15 mouse cellular contexts compared by ENCODE assay signal in genomic region chr12:99741631-99742030, GRCm38 (mm10).
A peak's percentile ranks its signal among the peaks of the same experiment; 100 is the strongest.
DNase-seq lines count a peak whose midpoint lies in the region; ATAC-seq and TF ChIP-seq lines count a peak whose summit lies in the region.
"Had no signal": no experiment of that assay in that cellular context is flagged by ENCODE, and none has a peak within 500 bp of the region (broad histone marks: within the 10 kb centered on the region; RNA-seq: fewer than 3 reads in every experiment).

No protein-coding gene starts in this region.

- WGBS in heart, embryonic 10.5 days: 69% methylated on average over 8 of the region's 8 CpGs
- WGBS in heart, embryonic 11.5 days (ENCODE audit: insufficient replicate concordance): 70% methylated on average over 8 of the region's 8 CpGs
- WGBS in midbrain, postnatal 0 days: 88% methylated on average over 8 of the region's 8 CpGs
- WGBS in midbrain, embryonic 11.5 days: 90% methylated on average over 8 of the region's 8 CpGs
- WGBS in cerebellum, adult 2 months: 89% methylated on average over 8 of the region's 8 CpGs
- 67% methylated on average over 8 of the region's 8 CpGs for WGBS in intestine, embryonic 16.5 days

- no peak overlapping the region for H3K4me3 ChIP-seq in heart, embryonic 10.5 days
- H3K4me3 ChIP-seq in heart, embryonic 11.5 days (ENCODE audit: low read depth, low read length): no peak overlapping the region
- no peak overlapping the region for H3K4me3 ChIP-seq in midbrain, postnatal 0 days (ENCODE audit: low read depth, low read length)
- H3K4me3 ChIP-seq in midbrain, embryonic 11.5 days (ENCODE audit: low read depth, low read length): no peak overlapping the region
- H3K4me3 ChIP-seq in cerebellum, adult 2 months (replicated peaks; ENCODE audit: insufficient read depth, low read depth, low read length): no peak overlapping the region
- no peak overlapping the region for H3K4me3 ChIP-seq in intestine, embryonic 16.5 days (ENCODE audit: low read length)
- H3K4me3 ChIP-seq: embryonic facial prominence, embryonic 13.5 days; limb, embryonic 13.5 days; stomach, embryonic 15.5 days had no signal

- no peak overlapping the region for H3K27ac ChIP-seq in heart, embryonic 10.5 days
- H3K27ac ChIP-seq in heart, embryonic 11.5 days (ENCODE audit: low read depth, low read length): no peak overlapping the region
- H3K27ac ChIP-seq in midbrain, postnatal 0 days (ENCODE audit: low read depth, low read length): no peak overlapping the region
- no peak overlapping the region for H3K27ac ChIP-seq in midbrain, embryonic 11.5 days (ENCODE audit: low read depth, low read length)
- H3K27ac ChIP-seq in cerebellum, adult 2 months (ENCODE audit: insufficient read depth, low read length): no peak overlapping the region
- no peak overlapping the region for H3K27ac ChIP-seq in intestine, embryonic 16.5 days (ENCODE audit: low read length)
- H3K27ac ChIP-seq: embryonic facial prominence, embryonic 13.5 days; hindbrain, postnatal 0 days; limb, embryonic 13.5 days; stomach, embryonic 15.5 days had no signal

- H3K9me3 ChIP-seq in heart, embryonic 10.5 days: no peaks in the 10 kb centered on the region
- H3K9me3 ChIP-seq in heart, embryonic 11.5 days (replicated peaks; ENCODE audit: control insufficient read depth, low read length): no peaks in the 10 kb centered on the region
- no peaks in the 10 kb centered on the region for H3K9me3 ChIP-seq in midbrain, postnatal 0 days (ENCODE audit: low read length)
- no peaks in the 10 kb centered on the region for H3K9me3 ChIP-seq in midbrain, embryonic 11.5 days (ENCODE audit: control insufficient read depth, low read length)
- no peaks in the 10 kb centered on the region for H3K9me3 ChIP-seq in intestine, embryonic 16.5 days (ENCODE audit: control insufficient read depth, low read length)
- H3K9me3 ChIP-seq: embryonic facial prominence, embryonic 13.5 days; limb, embryonic 13.5 days; stomach, embryonic 15.5 days had no signal

- H3K4me2 ChIP-seq in heart, embryonic 11.5 days: no peak overlapping the region
- no peak overlapping the region for H3K4me2 ChIP-seq in midbrain, postnatal 0 days (ENCODE audit: low read depth, low read length, poor library complexity, severe bottlenecking)
- no peak overlapping the region for H3K4me2 ChIP-seq in midbrain, embryonic 11.5 days
- H3K4me2 ChIP-seq in intestine, embryonic 16.5 days (ENCODE audit: low read depth, low read length): no peak overlapping the region
- H3K4me2 ChIP-seq: embryonic facial prominence, embryonic 13.5 days; limb, embryonic 13.5 days; stomach, embryonic 15.5 days had no signal

- DNase-seq in heart, embryonic 10.5 days (ENCODE audit: low spot score): peak; percentile 64
- no peak for DNase-seq in midbrain, postnatal 0 days (ENCODE audit: low spot score)
- no peak for DNase-seq in midbrain, embryonic 11.5 days (ENCODE audit: low spot score, missing footprints)
- DNase-seq in thymus, postnatal 36 days: peak; percentile 24 to 42
- DNase-seq in cerebellum, adult 2 months: no peak
- DNase-seq: cerebellum, adult 9-10 months had no signal

- H3K4me1 ChIP-seq in heart, embryonic 10.5 days: peaks cover 18% of the 10 kb centered on the region
- H3K4me1 ChIP-seq in heart, embryonic 11.5 days (ENCODE audit: control insufficient read depth, insufficient read depth, low read length): no peaks in the 10 kb centered on the region
- peaks cover 3% of the 10 kb centered on the region; the same call in 1 of the 2 replicates for H3K4me1 ChIP-seq in midbrain, postnatal 0 days (ENCODE audit: insufficient read depth, low read length)
- H3K4me1 ChIP-seq in midbrain, embryonic 11.5 days (ENCODE audit: control insufficient read depth, insufficient read depth, low read length): no peaks in the 10 kb centered on the region
- H3K4me1 ChIP-seq in cerebellum, adult 2 months (ENCODE audit: control insufficient read depth, insufficient read depth, low read length): peaks cover 11% of the 10 kb centered on the region
- H3K4me1 ChIP-seq in intestine, embryonic 16.5 days (ENCODE audit: control insufficient read depth, insufficient read depth, low read length): no peaks in the 10 kb centered on the region
- H3K4me1 ChIP-seq: stomach, embryonic 15.5 days had no signal

- no peaks in the 10 kb centered on the region for H3K36me3 ChIP-seq in heart, embryonic 10.5 days
- H3K36me3 ChIP-seq in heart, embryonic 11.5 days (ENCODE audit: control insufficient read depth, insufficient read depth, low read length): no peaks in the 10 kb centered on the region
- H3K36me3 ChIP-seq in midbrain, postnatal 0 days (ENCODE audit: insufficient read depth, low read length): no peaks in the 10 kb centered on the region
- no peaks in the 10 kb centered on the region for H3K36me3 ChIP-seq in midbrain, embryonic 11.5 days (ENCODE audit: control insufficient read depth, insufficient read depth, low read length)
- no peaks in the 10 kb centered on the region for H3K36me3 ChIP-seq in intestine, embryonic 16.5 days (ENCODE audit: control insufficient read depth, insufficient read depth, low read length)
- H3K36me3 ChIP-seq: embryonic facial prominence, embryonic 13.5 days; limb, embryonic 13.5 days; stomach, embryonic 15.5 days had no signal

- TF ChIP-seq CTCF in midbrain, postnatal 0 days (IDR thresholded peaks at IDR 0.05): peak; percentile 31; the same call in 1 of the 2 replicates
- no peak for TF ChIP-seq CTCF in cerebellum, adult 2 months (IDR thresholded peaks at IDR 0.05; ENCODE audit: borderline replicate concordance, insufficient read depth, low read depth, low read length)

- no peak for TF ChIP-seq POLR2A in cerebellum, adult 2 months (IDR thresholded peaks at IDR 0.05; ENCODE audit: borderline replicate concordance, insufficient read depth, low read length)

- no peaks in the 10 kb centered on the region for H3K27me3 ChIP-seq in heart, embryonic 10.5 days (ENCODE audit: insufficient read depth, poor library complexity, severe bottlenecking)
- H3K27me3 ChIP-seq in heart, embryonic 11.5 days (ENCODE audit: control insufficient read depth, insufficient read depth, low read length): no peaks in the 10 kb centered on the region
- H3K27me3 ChIP-seq in midbrain, postnatal 0 days (ENCODE audit: insufficient read depth, low read length): no peaks in the 10 kb centered on the region
- no peaks in the 10 kb centered on the region for H3K27me3 ChIP-seq in midbrain, embryonic 11.5 days (ENCODE audit: control insufficient read depth, insufficient read depth, low read length)
- no peaks in the 10 kb centered on the region for H3K27me3 ChIP-seq in cerebellum, adult 2 months (ENCODE audit: control insufficient read depth, insufficient read depth, low read length)
- no peaks in the 10 kb centered on the region for H3K27me3 ChIP-seq in intestine, embryonic 16.5 days (replicated peaks; ENCODE audit: control insufficient read depth, insufficient read depth, low read length)
- H3K27me3 ChIP-seq: CH12.LX; embryonic facial prominence, embryonic 13.5 days; limb, embryonic 13.5 days; stomach, embryonic 15.5 days had no signal

- ATAC-seq in heart, embryonic 11.5 days (replicated peaks; ENCODE audit: insufficient number of reproducible peaks, low FRiP score, low TSS enrichment): no peak
- no peak for ATAC-seq in midbrain, postnatal 0 days (ENCODE audit: low FRiP score)
- no peak for ATAC-seq in midbrain, embryonic 11.5 days (ENCODE audit: low FRiP score)
- peak; percentile 86 for ATAC-seq in megakaryocyte progenitor cell, adult 5-6 weeks (replicated peaks; ENCODE audit: poor library complexity)
- ATAC-seq in intestine, embryonic 16.5 days: no peak
- ATAC-seq: forebrain, embryonic 14.5 days; hindbrain, postnatal 0 days had no signal

- H3K9ac ChIP-seq in heart, embryonic 11.5 days (ENCODE audit: low read depth, low read length): no peak overlapping the region
- H3K9ac ChIP-seq in midbrain, postnatal 0 days (replicated peaks; ENCODE audit: low read length, poor library complexity, severe bottlenecking): no peak overlapping the region
- H3K9ac ChIP-seq in midbrain, embryonic 11.5 days (ENCODE audit: low read length): no peak overlapping the region
- no peak overlapping the region for H3K9ac ChIP-seq in intestine, embryonic 16.5 days (ENCODE audit: low read depth, low read length)
- H3K9ac ChIP-seq: embryonic facial prominence, embryonic 13.5 days; limb, embryonic 13.5 days; stomach, embryonic 15.5 days had no signal

Comparison
In these comparisons a context has a peak if more than half of its experiments do, and no peak if none do; other contexts are left out.
1. DNase-seq: peak in heart, embryonic 10.5 days (single experiment) and thymus, postnatal 36 days (2 of 2); none in midbrain, postnatal 0 days (single experiment), midbrain, embryonic 11.5 days (single experiment) and cerebellum, adult 2 months (0 of 2).